Mouse (Mus musculus) cerebellum, adult 9-10 months (tissue): ENCODE data around the gene Snx29.
"Not testable (repeated sequence)": the region's sequence is repeated elsewhere in the genome, so short reads cannot be mapped to it uniquely, and the experiment has no call there.

Source experiments
- DNase-seq: peaks from one replicate; pipeline ENCODE4 v3.0.0; 2022

The Snx29 gene

DNA sequence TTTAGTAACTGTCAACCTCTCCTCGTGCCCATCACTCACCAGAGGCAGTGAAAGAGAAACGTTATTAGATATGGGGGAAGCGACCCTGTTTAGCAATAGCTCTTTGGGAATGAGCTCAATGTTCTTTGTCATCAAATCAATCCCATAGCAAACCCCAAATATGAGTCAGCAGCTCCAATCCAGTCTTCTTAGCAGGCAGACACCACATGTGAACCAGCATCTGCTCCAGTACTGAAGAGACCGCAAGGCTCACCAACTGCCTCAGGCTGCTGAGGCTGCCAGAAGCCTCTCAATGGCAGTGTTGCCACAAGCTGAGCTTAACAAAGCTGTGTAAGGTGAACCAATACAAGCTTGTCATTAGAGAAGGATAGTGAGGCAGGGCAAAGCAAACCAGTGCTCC is 177.4 kb downstream of the Snx29 start:
- DNase-seq, result no peak

DNA sequence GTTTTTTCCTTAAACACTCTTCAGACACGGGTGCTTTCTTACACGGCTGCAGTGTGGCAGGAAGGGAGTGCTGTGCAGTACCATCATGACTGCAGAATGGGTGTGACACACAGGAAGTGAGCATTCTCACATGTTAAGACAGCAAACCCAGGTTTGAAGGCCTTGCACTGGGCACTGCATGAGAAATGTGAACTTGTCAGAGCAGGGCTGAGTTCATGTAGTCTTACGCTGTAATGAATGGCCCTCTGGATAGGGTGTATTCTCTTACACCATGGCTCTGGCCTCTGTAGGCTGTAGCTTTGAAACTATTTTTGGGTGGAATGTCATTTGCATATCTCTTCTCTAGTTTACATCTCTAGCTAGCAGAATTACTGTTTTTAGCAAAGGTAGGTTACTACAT is 178.4 kb downstream of the Snx29 start:
- DNase-seq, result no peak

DNA sequence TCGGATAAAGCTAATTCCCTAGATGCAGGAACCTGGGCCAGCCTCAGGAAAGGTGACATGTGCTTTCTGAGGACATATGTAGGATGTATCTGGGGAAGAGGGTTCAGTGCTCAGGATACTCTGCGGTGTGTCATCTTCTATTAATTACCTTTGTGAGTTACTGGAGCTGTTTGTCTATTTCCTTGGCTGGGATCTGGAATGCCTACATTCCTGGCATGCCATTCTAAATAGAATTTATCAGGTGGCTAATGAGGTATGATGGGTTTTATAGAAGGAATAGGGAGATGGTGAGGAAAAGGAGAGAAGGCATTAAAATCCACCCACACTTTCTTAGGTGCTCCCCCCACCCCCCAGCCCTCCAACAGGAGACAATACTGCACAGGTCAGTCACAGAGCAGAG is 178.9 kb downstream of the Snx29 start:
- DNase-seq, result no peak

DNA sequence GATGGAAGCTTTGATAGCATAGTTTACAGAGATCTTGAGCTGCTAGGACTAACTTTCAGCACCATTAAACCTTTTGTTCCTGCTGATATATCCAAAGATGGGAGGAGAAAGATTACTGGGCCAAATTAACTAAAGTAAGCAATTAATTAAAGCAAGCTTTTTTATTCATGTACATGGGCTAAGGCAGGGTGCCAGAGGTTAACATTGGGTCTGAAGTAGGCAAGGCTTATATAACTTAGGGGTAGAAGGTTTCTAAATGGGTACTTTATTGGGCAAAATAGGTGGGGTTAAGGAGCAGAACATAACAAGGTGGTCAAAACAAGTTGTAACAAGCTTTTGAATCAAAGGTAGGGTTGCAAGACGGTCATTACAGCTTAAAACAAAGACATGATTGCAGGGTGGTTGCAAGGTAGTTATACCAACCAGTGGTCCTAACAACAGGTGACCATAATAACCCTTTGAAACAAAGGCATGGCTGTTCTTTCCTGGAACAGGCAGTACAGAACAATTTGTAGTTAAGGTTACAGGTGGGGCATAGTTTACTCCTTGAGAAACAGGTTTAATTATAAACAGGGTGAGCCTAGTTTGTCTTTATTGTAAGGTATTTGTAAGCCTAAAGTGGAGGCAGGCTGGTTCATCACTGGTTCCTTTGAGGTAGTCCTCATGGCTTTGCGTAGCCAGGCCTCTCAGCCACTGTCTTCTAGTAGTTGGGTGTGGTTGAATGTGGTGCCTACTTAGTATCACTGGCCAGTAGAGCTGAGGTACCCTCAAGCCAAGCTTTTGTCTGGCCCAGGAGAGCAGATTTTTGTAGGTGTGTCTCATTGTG is 182.2 kb downstream of the Snx29 start:
- DNase-seq, result no peak

DNA sequence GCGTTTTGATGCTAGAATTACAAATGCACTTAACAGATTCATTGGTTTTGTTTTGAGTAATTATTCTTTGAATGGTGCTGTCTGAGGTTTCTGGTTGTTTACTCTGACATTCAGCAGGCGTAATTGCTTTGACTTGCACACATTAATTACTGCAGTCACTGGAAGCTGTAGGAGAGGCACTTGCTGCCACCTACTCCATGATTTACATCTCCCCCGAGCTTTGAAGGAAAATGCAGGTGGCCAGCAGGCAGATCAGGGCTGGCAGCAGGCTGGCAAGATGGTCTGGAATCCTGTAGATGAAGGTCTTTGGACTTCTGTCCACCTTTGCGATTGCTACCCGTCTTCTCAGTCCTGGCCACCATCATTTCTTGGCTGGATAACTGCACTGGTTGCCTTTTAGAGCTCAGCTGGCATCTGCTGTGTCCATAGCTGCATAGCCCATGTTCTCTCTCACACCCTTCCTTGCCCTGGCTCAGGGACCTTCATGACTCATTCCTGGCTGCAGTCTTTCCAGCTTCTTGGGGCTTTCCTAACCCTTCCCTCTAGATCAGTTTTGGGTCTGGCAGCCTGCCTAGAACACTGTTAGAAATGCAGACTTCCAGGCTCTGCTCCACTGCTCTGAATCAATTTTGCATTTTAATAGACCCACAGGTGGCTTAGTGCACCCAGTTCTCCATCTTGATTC is 182.9 kb downstream of the Snx29 start:
- DNase-seq, result peak; percentile 77

DNA sequence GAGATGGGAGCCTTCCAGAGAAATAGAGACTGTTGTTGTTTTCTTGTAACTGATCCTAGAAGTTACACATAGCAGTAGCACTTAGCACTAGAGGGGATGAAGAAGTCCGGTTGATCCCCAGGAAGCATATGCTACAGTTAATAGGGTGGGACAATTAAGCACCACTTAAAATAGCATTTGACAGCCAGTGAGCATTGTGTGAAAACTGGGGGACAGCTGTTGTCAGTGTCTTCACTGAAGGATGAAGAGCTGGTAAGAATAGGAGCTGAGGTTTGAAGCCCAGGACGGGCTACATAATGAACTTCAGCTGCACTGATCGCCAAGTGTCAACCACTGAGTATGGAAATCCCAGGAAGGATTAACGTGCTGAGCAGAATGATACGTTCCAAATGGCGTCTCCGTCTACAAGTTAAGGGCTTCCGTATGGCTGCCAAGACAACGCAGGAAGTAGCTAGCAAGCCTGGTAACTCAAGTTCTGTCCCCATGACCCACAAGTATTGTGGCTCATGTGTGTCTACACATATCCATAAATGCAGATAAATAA is 184.6 kb downstream of the Snx29 start:
- no peak for DNase-seq

DNA sequence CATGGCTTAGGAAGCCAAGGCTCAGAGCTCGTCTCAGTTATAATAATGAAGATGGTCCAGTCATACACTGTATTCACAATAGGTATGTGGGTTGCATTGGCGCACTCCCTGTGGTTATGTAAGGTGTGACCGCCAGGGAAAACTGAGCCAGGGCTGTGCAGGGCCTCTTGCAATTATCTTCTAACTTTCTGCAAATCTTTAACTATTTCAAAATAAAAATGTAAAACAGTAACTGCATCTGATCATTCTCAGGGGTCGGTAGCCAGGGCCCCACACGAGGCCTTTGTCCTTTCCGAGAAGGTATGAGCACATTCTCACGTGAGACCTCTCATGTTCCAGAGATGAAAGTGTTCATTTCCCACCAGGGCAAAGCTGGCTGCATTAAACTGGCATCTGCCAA is 185.6 kb downstream of the Snx29 start:
- no peak for DNase-seq

DNA sequence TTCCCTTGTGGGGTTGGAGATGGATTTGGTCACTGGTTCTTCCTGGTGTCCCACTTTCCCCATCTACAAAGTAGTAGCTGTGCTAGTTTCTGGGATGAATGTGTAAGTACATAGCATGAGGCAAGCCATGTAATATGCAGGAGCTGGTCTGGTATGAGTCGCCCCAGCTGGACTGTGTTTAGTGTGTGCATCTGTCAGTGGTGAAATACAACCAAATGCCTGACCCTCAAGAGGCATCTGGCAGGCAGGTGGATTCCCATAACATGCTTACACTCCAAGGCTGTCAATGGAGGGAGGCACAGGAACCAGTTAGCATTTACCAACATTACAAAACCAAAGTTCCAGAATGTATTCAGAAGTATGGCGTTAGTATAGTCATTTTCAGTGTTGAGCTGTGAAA is 187.7 kb downstream of the Snx29 start:
- DNase-seq, result no peak

DNA sequence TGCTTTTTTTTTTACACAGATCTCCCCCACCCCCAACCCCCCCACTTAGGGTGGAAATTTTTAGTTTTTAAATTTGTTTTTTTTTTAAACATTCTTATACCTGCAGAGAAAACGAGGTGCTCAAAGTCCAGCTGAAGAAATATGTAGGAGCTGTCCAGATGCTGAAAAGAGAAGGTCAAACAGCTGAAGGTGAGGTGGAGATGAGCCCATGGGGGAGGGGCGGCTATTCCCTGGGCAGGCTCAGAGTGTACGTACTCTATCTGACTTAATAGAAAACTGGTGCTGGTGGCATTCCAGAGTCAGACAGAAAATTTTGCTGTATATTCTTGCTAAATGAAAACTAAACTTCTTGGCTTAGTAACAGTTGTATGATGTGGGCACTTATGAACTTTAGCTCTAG is 188.1 kb downstream of the Snx29 start:
- no peak for DNase-seq

DNA sequence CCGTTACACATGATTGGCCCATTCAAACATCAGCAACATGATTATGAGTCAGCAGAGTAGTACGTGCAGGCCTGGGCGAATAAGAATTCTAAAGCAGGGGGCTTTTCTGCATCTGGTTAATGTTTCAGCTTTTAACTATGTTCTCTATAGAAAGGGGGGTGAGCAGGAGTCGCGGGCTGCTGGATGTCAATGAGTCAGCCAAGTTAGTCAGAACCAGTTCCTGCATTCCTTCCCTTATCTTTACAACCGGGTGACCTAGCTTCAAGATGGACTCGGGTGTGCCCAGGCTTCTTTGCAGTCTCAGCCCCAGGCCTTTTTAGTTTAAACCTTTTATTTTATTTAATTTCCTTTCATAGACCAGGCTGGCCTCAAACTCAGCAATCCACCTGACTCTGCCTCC is 189.0 kb downstream of the Snx29 start:
- not testable (repeated sequence) for DNase-seq

DNA sequence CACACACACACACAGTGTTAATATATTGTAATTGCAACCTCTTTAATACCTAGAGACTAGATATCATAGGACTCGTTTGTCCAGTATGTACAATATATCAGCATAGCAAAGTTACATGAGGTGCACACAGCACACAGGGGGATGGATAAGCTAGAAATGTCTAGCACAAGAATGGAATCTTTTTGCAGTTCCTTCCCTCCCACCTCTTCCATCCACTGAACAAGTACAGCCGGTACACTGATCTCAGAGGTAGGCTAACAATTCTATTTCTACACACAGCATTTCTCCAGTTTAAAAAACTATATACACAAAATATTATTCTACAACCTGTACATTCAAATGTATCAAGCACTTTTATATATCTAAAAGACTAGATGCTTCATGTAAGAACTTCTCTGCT is 194.0 kb downstream of the Snx29 start:
- DNase-seq, result no peak

DNA sequence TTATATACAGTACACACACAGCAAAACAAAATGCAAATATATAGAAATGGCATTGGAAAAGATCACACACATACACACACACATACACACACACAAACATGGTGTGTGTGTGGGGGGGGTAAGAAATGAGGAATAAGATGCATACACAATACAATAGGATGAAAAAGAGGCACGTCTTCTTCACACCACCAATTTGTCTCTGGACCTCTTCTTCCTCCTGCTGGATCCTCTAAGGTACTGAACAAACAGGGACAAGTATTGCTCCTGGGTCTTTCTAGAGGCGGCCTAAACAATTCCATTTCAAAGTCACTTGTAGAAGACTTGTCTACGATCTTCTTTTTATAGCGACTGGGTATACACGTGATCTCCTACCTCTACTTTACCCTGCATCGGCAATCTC is 194.7 kb downstream of the Snx29 start:
- DNase-seq, result no peak

DNA sequence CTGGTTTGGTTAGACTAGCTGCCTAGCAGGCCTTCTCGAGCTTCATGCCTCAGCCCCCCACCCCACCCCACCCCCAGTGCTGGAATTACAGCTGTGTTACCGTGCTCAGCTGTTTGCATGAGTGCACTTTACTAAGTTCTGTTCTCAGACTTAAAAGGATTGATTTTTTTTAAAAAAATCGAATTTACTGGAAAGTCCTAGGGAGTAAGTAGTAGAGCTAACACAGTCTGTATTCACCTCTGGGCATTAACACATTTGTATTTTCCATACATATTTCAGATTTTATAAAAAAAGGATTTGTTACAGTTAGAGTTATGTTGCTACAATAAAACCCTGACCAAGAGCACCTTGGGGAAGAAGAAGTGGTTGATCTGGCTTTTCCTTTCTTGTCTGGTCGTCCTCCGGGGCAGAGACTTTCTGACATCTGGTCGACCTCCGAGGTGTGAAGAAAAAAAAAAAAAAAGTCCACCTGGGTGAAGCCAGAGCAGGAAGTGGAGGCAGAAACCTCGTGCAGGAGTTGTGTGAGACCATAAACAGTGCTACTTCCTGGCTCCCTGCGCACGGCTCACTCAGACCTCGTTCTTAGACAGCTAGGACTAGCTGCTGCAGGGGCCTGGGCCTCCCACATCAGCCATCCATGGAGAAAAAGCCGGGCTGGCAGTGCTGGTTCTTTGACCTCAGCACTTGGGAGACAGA is 196.2 kb downstream of the Snx29 start:
- no peak for DNase-seq

DNA sequence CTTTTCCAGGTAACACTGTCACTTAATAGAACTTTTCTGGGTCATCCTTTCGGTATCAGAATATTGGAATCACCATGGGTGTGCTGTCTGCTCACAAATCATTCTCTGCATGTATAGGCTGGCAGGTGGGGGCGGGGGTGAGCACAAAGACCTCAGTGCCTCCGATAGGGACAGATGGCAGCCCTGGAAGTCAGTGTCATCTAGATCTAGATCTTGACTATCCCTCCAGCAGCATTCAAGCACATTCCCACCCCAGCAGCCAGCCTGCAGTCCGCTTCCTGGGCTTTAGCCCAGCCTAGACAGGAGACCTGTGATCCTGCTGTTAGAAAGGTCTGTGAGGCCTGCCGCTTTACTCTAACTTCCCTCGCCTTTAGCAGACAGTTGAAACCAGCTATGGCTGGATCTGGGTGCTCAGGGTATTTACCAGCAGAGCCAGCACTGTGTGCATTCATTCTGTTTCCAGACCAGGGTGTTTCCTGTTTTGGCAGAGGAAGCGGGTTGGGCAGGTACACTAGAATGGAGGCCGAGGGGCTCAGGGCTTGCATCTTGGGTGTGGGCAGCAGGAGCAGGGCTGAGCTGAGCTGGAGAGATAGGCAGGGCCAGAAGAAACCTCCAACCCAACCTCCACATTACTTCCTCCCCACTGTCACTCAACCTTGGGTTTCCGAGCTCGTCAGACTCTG is 203.5 kb downstream of the Snx29 start:
- DNase-seq, result peak; percentile 37

DNA sequence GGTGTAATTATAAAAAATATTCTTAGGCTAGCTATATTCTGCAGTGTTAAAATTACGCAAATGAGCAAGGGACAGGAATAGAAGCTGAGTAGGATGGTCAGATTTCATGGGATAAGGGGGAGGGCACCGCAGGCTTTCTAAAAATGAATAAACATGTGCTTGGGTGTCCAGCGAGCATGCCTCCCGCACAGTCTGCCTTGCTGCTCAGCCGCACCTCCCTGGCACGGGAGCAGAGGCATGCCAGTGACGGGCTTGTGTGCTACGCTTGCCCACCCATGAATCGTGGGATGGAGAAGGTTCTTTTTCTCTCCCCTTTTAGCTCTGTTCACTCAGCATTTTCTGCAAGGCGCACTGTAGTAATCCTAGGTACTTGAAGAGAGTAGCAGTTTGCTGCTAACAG is 204.3 kb downstream of the Snx29 start:
- DNase-seq, result no peak

DNA sequence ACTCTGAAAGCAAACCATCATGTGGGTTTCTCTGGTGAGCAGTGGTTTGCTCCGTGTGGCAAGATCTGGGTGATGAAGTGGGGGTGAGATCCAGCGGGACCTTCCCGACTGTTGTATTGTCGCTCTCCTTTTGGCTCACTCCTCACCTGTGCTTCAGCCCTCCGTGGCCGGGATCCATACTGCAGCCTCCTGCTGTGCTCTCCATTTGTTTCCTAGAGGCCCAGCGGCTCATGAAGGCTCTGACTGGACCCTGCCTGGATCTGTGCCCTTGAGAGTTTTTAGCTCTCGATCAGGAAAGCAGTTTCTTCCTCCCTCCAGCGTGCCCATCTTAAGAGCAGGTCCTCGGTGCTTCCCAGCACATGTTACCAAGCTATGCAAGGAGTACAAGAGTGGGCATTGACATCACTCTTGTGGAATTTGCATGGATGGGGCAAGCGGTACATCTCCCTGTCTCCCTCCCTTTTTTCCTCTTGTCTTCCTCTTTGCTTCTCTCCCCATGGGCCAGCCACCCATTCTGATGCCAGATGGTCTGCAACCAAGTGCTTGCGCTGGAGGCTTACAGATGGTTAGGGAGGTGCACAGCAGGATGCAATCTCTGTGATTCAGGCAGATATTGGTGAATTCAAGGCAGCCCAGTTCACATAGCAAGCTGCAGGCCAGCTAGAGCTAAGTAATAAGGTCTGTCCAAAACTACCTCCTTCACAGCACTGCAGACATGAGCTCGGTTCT is 207.9 kb downstream of the Snx29 start:
- peak; percentile 54 for DNase-seq

DNA sequence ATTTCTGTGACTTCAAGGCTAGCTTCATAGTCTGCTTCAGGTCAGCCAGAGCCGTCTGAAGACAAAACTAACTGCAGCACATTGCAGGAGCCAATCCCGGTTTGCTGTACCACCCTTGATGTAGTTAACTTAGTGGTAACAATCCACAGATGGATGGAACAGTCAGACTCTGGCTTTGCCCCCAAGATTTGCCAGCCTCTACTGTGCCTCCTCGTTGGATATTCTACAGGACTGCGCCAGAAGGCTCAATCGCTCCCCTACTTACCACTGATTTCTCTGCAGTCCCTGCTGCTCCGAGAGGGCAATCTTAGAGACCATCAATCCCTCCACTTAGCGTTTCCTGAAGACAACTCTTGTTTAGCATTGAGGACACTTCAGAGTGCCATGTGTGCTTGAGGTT is 208.7 kb downstream of the Snx29 start:
- DNase-seq, result peak; percentile 38

DNA sequence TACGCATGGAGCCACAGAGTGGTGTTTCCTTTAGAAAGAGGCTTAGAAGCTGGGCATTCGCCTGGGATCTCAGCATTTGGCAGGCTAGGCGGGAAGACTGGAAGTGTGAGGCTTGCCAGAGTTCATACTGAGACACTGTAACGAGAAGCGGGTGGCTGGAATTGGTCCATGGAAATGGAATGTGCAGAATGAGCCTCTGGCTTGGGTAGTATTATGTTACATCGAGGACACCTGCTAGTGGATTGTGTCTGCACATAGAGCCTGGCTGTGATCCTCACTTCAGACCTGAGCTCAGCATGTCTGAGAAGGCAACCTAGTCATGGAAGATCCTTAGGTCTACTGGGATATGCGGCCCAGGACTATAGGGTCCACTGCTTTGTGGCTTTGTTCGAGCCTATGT is 209.9 kb downstream of the Snx29 start:
- DNase-seq, result peak; percentile 95

DNA sequence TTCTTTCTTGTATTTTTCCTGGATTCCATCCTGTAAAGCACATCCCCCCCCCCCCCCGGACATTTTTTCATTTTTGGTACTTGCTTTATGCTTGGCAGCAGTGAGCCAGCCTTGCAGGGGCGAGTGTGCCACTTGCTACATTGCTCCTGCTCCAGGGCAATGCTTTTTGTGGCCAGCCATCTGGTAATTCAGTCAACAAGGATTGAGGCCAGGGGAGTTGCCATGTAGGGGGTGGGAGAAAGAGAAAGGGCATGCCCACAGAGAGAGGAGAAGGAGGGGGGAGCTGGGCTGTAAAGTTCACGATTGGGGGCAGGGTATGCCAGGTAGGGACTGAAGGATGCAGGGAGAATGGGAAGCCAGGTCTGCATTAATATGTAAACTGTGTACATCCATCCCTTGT is 210.7 kb downstream of the Snx29 start:
- peak; percentile 47 for DNase-seq

DNA sequence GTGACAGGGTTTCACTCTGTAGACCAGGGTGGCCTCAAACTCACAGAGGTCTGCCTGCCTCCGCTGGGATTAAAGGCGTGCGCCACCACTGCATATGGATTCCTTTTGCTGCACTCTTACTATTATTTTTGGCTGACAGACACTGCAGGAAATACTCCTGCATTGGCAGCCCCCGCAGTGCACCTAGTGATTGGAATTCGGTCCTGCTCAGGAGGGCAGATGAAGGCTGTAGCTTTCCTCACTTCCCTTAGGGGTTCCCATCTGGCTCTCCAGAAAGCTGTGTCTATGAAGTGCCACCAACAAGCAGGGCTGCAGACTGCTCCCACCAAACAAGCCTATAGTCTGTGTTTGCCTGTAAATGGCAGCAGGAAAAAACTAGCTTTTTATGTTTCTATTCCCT is 215.0 kb downstream of the Snx29 start:
- no peak for DNase-seq

DNA sequence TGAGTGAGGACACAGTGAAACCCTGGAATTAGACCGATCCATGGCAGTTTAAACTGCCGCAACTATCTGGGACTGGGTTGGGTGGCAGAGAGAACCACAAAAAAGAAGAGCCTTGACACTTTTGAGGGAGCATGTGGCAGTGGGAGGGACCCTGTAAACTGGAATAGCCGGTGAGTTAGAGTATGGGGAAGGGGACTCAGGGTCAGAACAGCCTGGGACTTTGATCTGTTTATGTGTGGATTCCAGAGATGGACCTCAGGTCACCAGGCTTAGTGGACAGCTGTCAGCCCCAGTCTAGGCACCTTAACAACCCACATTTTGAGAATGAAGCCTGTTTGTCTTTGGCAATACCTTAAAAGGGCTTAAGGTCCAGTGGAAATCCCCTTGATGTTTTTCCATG is 215.5 kb downstream of the Snx29 start:
- no peak for DNase-seq

DNA sequence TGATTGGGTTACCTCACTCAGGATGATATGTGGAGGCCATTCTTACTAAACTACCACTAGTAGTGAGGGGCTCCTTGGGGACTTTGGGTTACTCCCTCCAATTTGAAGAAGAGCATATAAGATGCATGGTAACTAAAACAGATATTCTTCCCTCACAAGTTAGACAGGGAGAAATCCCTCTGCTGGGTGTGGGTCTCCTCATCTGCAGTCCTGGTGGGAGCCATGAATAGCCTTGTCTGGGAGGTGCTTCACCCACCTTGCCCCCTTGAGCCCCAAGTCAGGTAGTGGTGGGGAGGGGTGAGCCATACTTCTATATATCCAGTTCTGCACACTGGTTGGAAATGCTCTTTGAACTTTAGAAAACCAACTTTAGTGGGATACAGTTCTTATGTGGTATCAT is 218.3 kb downstream of the Snx29 start:
- no peak for DNase-seq
